Mouse (Mus musculus): ENCODE data around the gene E130309D02Rik.

GRCm38 (mm10) chr5:143275761-143276160, 39.4 kb downstream of the E130309D02Rik start:
- TF ChIP-seq CTCF (IDR thresholded peaks at IDR 0.05; ENCODE audit: control insufficient read depth, insufficient read depth, insufficient read length) (no peak), USF1 (IDR thresholded peaks at IDR 0.05; ENCODE audit: low read depth) (no peak), MYOG (IDR thresholded peaks at IDR 0.05; ENCODE audit: control insufficient read depth, extremely low read depth, insufficient read length) (no peak), MYOD1 (IDR thresholded peaks at IDR 0.05; ENCODE audit: control insufficient read depth, insufficient read length, low read depth) (no peak), MAX (IDR thresholded peaks at IDR 0.05) (no peak), FOSL1 (IDR thresholded peaks at IDR 0.05; ENCODE audit: insufficient read depth, low read length, poor library complexity, severe bottlenecking) (no peak)

All from C2C12 (cell line).